Comparison of ENCODE assay signal across 23 mouse cellular contexts in genomic region chr3:60098521-60098920, GRCm38 (mm10). TPM values are rescaled to one million over a fixed set of nuclear protein-coding genes. Genes with fewer than 3 reads are reported as not detected.
DNase-seq lines count a peak whose midpoint lies in the region; ATAC-seq and TF ChIP-seq lines count a peak whose summit lies in the region.
"Had no signal": no experiment of that assay in that cellular context is flagged by ENCODE, and none has a peak within 500 bp of the region (broad histone marks: within the 10 kb centered on the region; RNA-seq: fewer than 3 reads in every experiment).

No protein-coding gene starts in this region.

- H3K9me3 ChIP-seq in liver, embryonic 16.5 days (replicated peaks; ENCODE audit: control insufficient read depth, low read length), result no peaks in the 10 kb centered on the region
- H3K9me3 ChIP-seq in liver, embryonic 12.5 days (replicated peaks), result no peaks in the 10 kb centered on the region
- no peaks in the 10 kb centered on the region for H3K9me3 ChIP-seq in lung, postnatal 0 days (ENCODE audit: low read length)
- H3K9me3 ChIP-seq: limb, embryonic 12.5 days had no signal

- H3K36me3 ChIP-seq in liver, embryonic 16.5 days (ENCODE audit: control insufficient read depth, insufficient read depth), result no peaks in the 10 kb centered on the region
- H3K36me3 ChIP-seq in liver, embryonic 12.5 days, result no peaks in the 10 kb centered on the region
- no peaks in the 10 kb centered on the region for H3K36me3 ChIP-seq in lung, postnatal 0 days (ENCODE audit: insufficient read depth, low read length)
- H3K36me3 ChIP-seq: limb, embryonic 12.5 days had no signal

- H3K4me1 ChIP-seq in liver, embryonic 16.5 days (ENCODE audit: control insufficient read depth, low read depth, low read length), result no peaks in the 10 kb centered on the region; the same call in 1 of the 2 replicates
- peaks cover 6% of the 10 kb centered on the region for H3K4me1 ChIP-seq in liver, embryonic 12.5 days
- no peaks in the 10 kb centered on the region for H3K4me1 ChIP-seq in lung, postnatal 0 days (ENCODE audit: insufficient read depth, low read depth, low read length)
- H3K4me1 ChIP-seq: limb, embryonic 12.5 days had no signal

- no peaks in the 10 kb centered on the region for H3K27me3 ChIP-seq in liver, embryonic 16.5 days (ENCODE audit: control insufficient read depth, insufficient read depth, low read depth, low read length)
- no peaks in the 10 kb centered on the region for H3K27me3 ChIP-seq in liver, embryonic 12.5 days (replicated peaks)
- H3K27me3 ChIP-seq in lung, postnatal 0 days (replicated peaks; ENCODE audit: insufficient read depth, low read length), result no peaks in the 10 kb centered on the region
- H3K27me3 ChIP-seq: limb, embryonic 12.5 days; Patski had no signal

- no peak overlapping the region for H3K4me3 ChIP-seq in liver, embryonic 16.5 days (ENCODE audit: low read depth, low read length)
- H3K4me3 ChIP-seq in liver, embryonic 12.5 days, result no peak overlapping the region
- no peak overlapping the region for H3K4me3 ChIP-seq in lung, postnatal 0 days (ENCODE audit: low read depth, low read length)
- H3K4me3 ChIP-seq: gastrocnemius, adult 2 months; heart, adult 2 months; limb, embryonic 12.5 days had no signal

- 47% methylated on average over 1 of the region's 1 CpGs for WGBS in liver, embryonic 16.5 days (ENCODE audit: insufficient replicate concordance)
- 86% methylated on average over 1 of the region's 1 CpGs for WGBS in liver, embryonic 12.5 days (ENCODE audit: insufficient replicate concordance)
- WGBS in lung, postnatal 0 days, result 68% methylated on average over 1 of the region's 1 CpGs

- H3K4me2 ChIP-seq in liver, embryonic 16.5 days (ENCODE audit: low read depth, low read length), result no peak overlapping the region
- H3K4me2 ChIP-seq in liver, embryonic 12.5 days, result no peak overlapping the region
- H3K4me2 ChIP-seq in lung, postnatal 0 days (replicated peaks; ENCODE audit: low read depth, low read length), result no peak overlapping the region
- H3K4me2 ChIP-seq: hindbrain, embryonic 14.5 days; limb, embryonic 12.5 days had no signal

- TF ChIP-seq CTCF in lung, postnatal 0 days (IDR thresholded peaks at IDR 0.05), result no peak

- H3K9ac ChIP-seq in liver, embryonic 16.5 days (ENCODE audit: low read depth, low read length), result no peak overlapping the region
- H3K9ac ChIP-seq in liver, embryonic 12.5 days, result no peak overlapping the region
- H3K9ac ChIP-seq in lung, postnatal 0 days (replicated peaks; ENCODE audit: low read depth), result no peak overlapping the region
- H3K9ac ChIP-seq: forebrain, postnatal 0 days; hindbrain, embryonic 14.5 days; limb, embryonic 12.5 days had no signal

- DNase-seq in adrenal gland, postnatal 10 days, result peak; percentile 48
- DNase-seq in adrenal gland, adult 18-20 months (ENCODE audit: low spot score in 2 of 2), result no peak
- DNase-seq in lung, postnatal 0 days (ENCODE audit: low spot score), result peak; percentile 73
- no peak for DNase-seq in retina, embryonic 14.5 days (ENCODE audit: low spot score)
- DNase-seq: cerebellum, postnatal 10 days; embryo, embryonic 11 days; forebrain, postnatal 0 days; gastrocnemius, adult 2 months; right cerebral cortex, postnatal 4 days; thymus, adult 2 months had no signal

- peak; percentile 69; the same call in 1 of the 2 replicates for ATAC-seq in liver, embryonic 16.5 days (ENCODE audit: low read depth)
- no peak for ATAC-seq in liver, embryonic 12.5 days
- peak; percentile 94 for ATAC-seq in lung, postnatal 0 days
- no peak for ATAC-seq in erythroblast, adult 5-6 weeks (replicated peaks; ENCODE audit: low FRiP score, poor library complexity, severe bottlenecking)
- ATAC-seq in megakaryocyte-erythroid progenitor cell, adult 5-6 weeks (replicated peaks; ENCODE audit: low FRiP score, low TSS enrichment, poor library complexity, severe bottlenecking), result no peak
- ATAC-seq: forebrain, postnatal 0 days; midbrain, embryonic 16.5 days; Patski had no signal

- no peak overlapping the region for H3K27ac ChIP-seq in liver, embryonic 16.5 days (ENCODE audit: low read length)
- H3K27ac ChIP-seq in liver, embryonic 12.5 days, result no peak overlapping the region
- no peak overlapping the region for H3K27ac ChIP-seq in lung, postnatal 0 days (ENCODE audit: low read length)
- H3K27ac ChIP-seq: gastrocnemius, adult 2 months; heart, adult 2 months; hindbrain, embryonic 14.5 days; limb, embryonic 12.5 days had no signal

- TF ChIP-seq EP300 in lung, postnatal 0 days (IDR thresholded peaks at IDR 0.05), result 0 out of 2 replicates have a peak, but pooled peaks have one; percentile 35

RNA-seq across cellular contexts. Expression of gene Sucnr1, which starts 16.9 kb away (rescaled TPM):
- total RNA-seq in adrenal gland, postnatal 10 days (2021), result 1 to 10 TPM; 1.6 to 2.3 TPM
- total RNA-seq in adrenal gland, adult 18-20 months (2021), result 1 to 10 TPM in 1 of 2 experiments, not detected in 1; 6.5 TPM
- 0.05 TPM in 1 of 2 replicates, not detected in the other for polyA plus RNA-seq in liver, embryonic 16.5 days (2015; fragmentation: Nextera tagmentation; extraction: Ambion mirVana)
- not detected in 2 replicates for polyA plus RNA-seq in liver, embryonic 12.5 days (2016; fragmentation: Nextera tagmentation; extraction: Ambion mirVana)
- polyA plus RNA-seq in lung, postnatal 0 days (2015; fragmentation: Nextera tagmentation; extraction: Ambion mirVana), result not detected in 2 replicates
- not detected in 2 replicates for total RNA-seq in erythroblast, adult 5-6 weeks (2015; ENCODE audit: low replicate concordance)
- 1.3 TPM in 1 of 2 replicates, not detected in the other for total RNA-seq in erythroblast, adult 5-6 weeks (2017; ENCODE audit: low replicate concordance)
- not detected in 2 replicates for total RNA-seq in megakaryocyte-erythroid progenitor cell, adult 5-6 weeks (2014; fragmentation: Nextera tagmentation)
- not detected in 2 replicates for total RNA-seq in megakaryocyte-erythroid progenitor cell, adult 5-6 weeks (2017)
- total RNA-seq: forebrain, postnatal 0 days; gastrocnemius, adult 2 months; heart, adult 2 months; layer of hippocampus, adult 8-10 months; left cerebral cortex, adult 8-10 months had no signal
- polyA plus RNA-seq: forebrain, postnatal 0 days; heart, postnatal 0 days; hindbrain, embryonic 14.5 days; limb, embryonic 12.5 days; midbrain, embryonic 16.5 days; neural tube, embryonic 11.5 days; Patski had no signal

Comparison
In these comparisons a context has a peak if more than half of its experiments do, and no peak if none do; other contexts are left out.
1. DNase-seq: peak in adrenal gland, postnatal 10 days (single experiment) and lung, postnatal 0 days (single experiment); none in adrenal gland, adult 18-20 months (0 of 2) and retina, embryonic 14.5 days (single experiment).
2. ATAC-seq: peak in liver, embryonic 16.5 days (single experiment) and lung, postnatal 0 days (single experiment); none in liver, embryonic 12.5 days (single experiment), erythroblast, adult 5-6 weeks (single experiment) and megakaryocyte-erythroid progenitor cell, adult 5-6 weeks (single experiment).